Mouse (Mus musculus) limb, embryonic 13.5 days (tissue): Measurements from ENCODE around the gene Gnas. TPM values are rescaled to one million over a fixed set of nuclear protein-coding genes. Genes with fewer than 3 reads are reported as not detected.

Experiments
- ATAC-seq: fragments of 200-750 bp; cut with Nextera tagmentation; 2 replicates; pipeline ENCODE4 v1.8.0; 2017; ENCODE audit warnings: low read depth, moderate number of reproducible peaks, moderate TSS enrichment; ENCODE audit not compliant: low FRiP score
- H3K27ac ChIP-seq: fragments of 300-500 bp; sonication (generic); 2 replicates; pipeline ENCODE4 v1.5.1; 2015; ENCODE audit warnings: inconsistent platforms, mild to moderate bottlenecking, moderate library complexity
- H3K27me3 ChIP-seq: fragments of 300-500 bp; sonication (generic); 2 replicates; pipeline ENCODE4 v1.6.1; 2015; ENCODE audit warnings: mild to moderate bottlenecking, inconsistent platforms
- H3K36me3 ChIP-seq: fragments of 300-500 bp; sonication (generic); 2 replicates; pipeline ENCODE4 v1.6.1; 2015; ENCODE audit warnings: inconsistent platforms, mild to moderate bottlenecking, moderate library complexity
- H3K4me1 ChIP-seq: fragments of 300-500 bp; sonication (generic); 2 replicates; pipeline ENCODE4 v1.6.1; 2015; ENCODE audit warnings: inconsistent platforms
- H3K4me2 ChIP-seq: fragments of 300-500 bp; sonication (generic); replicated peaks from 2 replicates; pipeline ENCODE4 v1.6.1; 2015; ENCODE audit warnings: inconsistent platforms, mild to moderate bottlenecking, moderate library complexity
- H3K4me3 ChIP-seq: fragments of 300-500 bp; sonication (generic); 2 replicates; pipeline ENCODE4 v1.5.1; 2015; ENCODE audit warnings: moderate library complexity, mild to moderate bottlenecking, inconsistent platforms
- H3K9ac ChIP-seq: fragments of 300-500 bp; sonication (generic); 2 replicates; pipeline ENCODE4 v1.6.1; 2015; ENCODE audit warnings: mild to moderate bottlenecking, inconsistent platforms
- H3K9me3 ChIP-seq: fragments of 300-500 bp; sonication (generic); 2 replicates; pipeline ENCODE4 v1.6.1; 2016; ENCODE audit warnings: inconsistent platforms
- WGBS: fragments of 180-500 bp; shearing (Covaris S2); methylation state at CpG from one replicate; pipeline ENCODE4 v1.1.7; 2015; 5-methylcytosine and 5-hydroxymethylcytosine counted together
- polyA plus RNA-seq: library from polyadenylated mRNA; unstranded; fragments of >200 nt; fragmentation: Nextera tagmentation; extraction: Ambion mirVana; gene quantifications from 2 replicates; pipeline ENCODE4 v1.2.1, GENCODE M21; 2015

Gene Gnas
- polyA plus RNA-seq, 1 experiment from 2014 or later, result 1,947 TPM

- Histone ChIP-seq H3K9ac (peak overlapping the region; percentile 57), H3K36me3 (peaks cover 65% of the 10 kb centered on the region), H3K4me2 (peak overlapping the region; percentile 70), H3K9me3 (peaks cover 69% of the 10 kb centered on the region), H3K4me3 (peak overlapping the region; percentile 66), H3K27ac (peak overlapping the region; percentile 39; the same call in 1 of the 2 replicates), H3K27me3 (peaks cover 40% of the 10 kb centered on the region), H3K4me1 (peaks cover 51% of the 10 kb centered on the region)
- WGBS, result 52% methylated on average over 29 of the region's 29 CpGs
- ATAC-seq, result no peak
Measured at GRCm38 (mm10) chr2:174295900-174296465, 11.9 kb downstream of the Gnas start.

GRCm38 (mm10) chr2:174297086-174297571 lies 13.0 kb downstream of the Gnas start:
- H3K4me3 ChIP-seq, result peak overlapping the region; percentile 19
- H3K4me2 ChIP-seq, result peak overlapping the region; percentile 70
- WGBS, result 61% methylated on average over 29 of the region's 29 CpGs
- no peak overlapping the region for H3K27ac ChIP-seq
- peaks cover 67% of the 10 kb centered on the region for H3K36me3 ChIP-seq
- ATAC-seq, result no peak
- H3K27me3 ChIP-seq, result peaks cover 46% of the 10 kb centered on the region
- H3K4me1 ChIP-seq, result peaks cover 39% of the 10 kb centered on the region
- H3K9ac ChIP-seq, result no peak overlapping the region
- H3K9me3 ChIP-seq, result peaks cover 70% of the 10 kb centered on the region

GRCm38 (mm10) chr2:174297851-174298250 lies 13.7 kb downstream of the Gnas start:
- Histone ChIP-seq H3K36me3 (peaks cover 61% of the 10 kb centered on the region), H3K27ac (no peak overlapping the region), H3K9ac (no peak overlapping the region), H3K4me3 (peak overlapping the region; percentile 42), H3K4me1 (peaks cover 32% of the 10 kb centered on the region), H3K4me2 (peak overlapping the region; percentile 66), H3K27me3 (peaks cover 46% of the 10 kb centered on the region), H3K9me3 (peaks cover 70% of the 10 kb centered on the region)
- WGBS, result 70% methylated on average over 19 of the region's 19 CpGs
- no peak for ATAC-seq

GRCm38 (mm10) chr2:174298471-174298870 lies 14.4 kb downstream of the Gnas start:
- Histone ChIP-seq H3K4me1 (peaks cover 26% of the 10 kb centered on the region), H3K27ac (no peak overlapping the region), H3K4me3 (peak overlapping the region; percentile 42), H3K9ac (no peak overlapping the region), H3K27me3 (peaks cover 46% of the 10 kb centered on the region), H3K4me2 (peak overlapping the region; percentile 66), H3K9me3 (peaks cover 70% of the 10 kb centered on the region), H3K36me3 (peaks cover 55% of the 10 kb centered on the region)
- WGBS, result 50% methylated on average over 33 of the region's 33 CpGs
- no peak for ATAC-seq

GRCm38 (mm10) chr2:174299091-174299770 lies 15.1 kb downstream of the Gnas start:
- Histone ChIP-seq H3K36me3 (peaks cover 51% of the 10 kb centered on the region), H3K27me3 (peaks cover 46% of the 10 kb centered on the region), H3K9me3 (peaks cover 68% of the 10 kb centered on the region), H3K4me2 (peak overlapping the region; percentile 66), H3K9ac (peak overlapping the region; percentile 48), H3K4me1 (peaks cover 24% of the 10 kb centered on the region), H3K27ac (no peak overlapping the region), H3K4me3 (peak overlapping the region; percentile 42)
- ATAC-seq, result no peak
- 55% methylated on average over 48 of the region's 48 CpGs for WGBS

GRCm38 (mm10) chr2:174299771-174300160 lies 15.6 kb downstream of the Gnas start:
- peaks cover 24% of the 10 kb centered on the region for H3K4me1 ChIP-seq
- peak overlapping the region; percentile 48 for H3K9ac ChIP-seq
- peaks cover 46% of the 10 kb centered on the region for H3K36me3 ChIP-seq
- ATAC-seq, result no peak
- WGBS, result 48% methylated on average over 34 of the region's 34 CpGs
- H3K9me3 ChIP-seq, result peaks cover 62% of the 10 kb centered on the region
- H3K4me3 ChIP-seq, result peak overlapping the region; percentile 42
- peak overlapping the region; percentile 66 for H3K4me2 ChIP-seq
- no peak overlapping the region for H3K27ac ChIP-seq
- H3K27me3 ChIP-seq, result peaks cover 46% of the 10 kb centered on the region

GRCm38 (mm10) chr2:174300186-174300585 lies 16.1 kb downstream of the Gnas start:
- peaks cover 42% of the 10 kb centered on the region for H3K36me3 ChIP-seq
- H3K27me3 ChIP-seq, result peaks cover 46% of the 10 kb centered on the region
- peaks cover 58% of the 10 kb centered on the region for H3K9me3 ChIP-seq
- H3K9ac ChIP-seq, result peak overlapping the region; percentile 48
- peaks cover 24% of the 10 kb centered on the region for H3K4me1 ChIP-seq
- H3K4me2 ChIP-seq, result peak overlapping the region; percentile 66
- H3K27ac ChIP-seq, result no peak overlapping the region
- H3K4me3 ChIP-seq, result peak overlapping the region; percentile 42
- no peak for ATAC-seq
- WGBS, result 52% methylated on average over 27 of the region's 27 CpGs

GRCm38 (mm10) chr2:174300666-174301065 lies 16.5 kb downstream of the Gnas start:
- peaks cover 39% of the 10 kb centered on the region for H3K36me3 ChIP-seq
- peaks cover 53% of the 10 kb centered on the region for H3K9me3 ChIP-seq

GRCm38 (mm10) chr2:174302526-174302925 lies 18.4 kb downstream of the Gnas start:
- no peak overlapping the region for H3K27ac ChIP-seq
- H3K4me2 ChIP-seq, result no peak overlapping the region
- H3K9ac ChIP-seq, result no peak overlapping the region
- 53% methylated on average over 6 of the region's 6 CpGs for WGBS
- H3K4me1 ChIP-seq, result peaks cover 24% of the 10 kb centered on the region
- H3K4me3 ChIP-seq, result no peak overlapping the region
- H3K27me3 ChIP-seq, result peaks cover 45% of the 10 kb centered on the region
- ATAC-seq, result no peak
- H3K9me3 ChIP-seq, result peaks cover 36% of the 10 kb centered on the region
- H3K36me3 ChIP-seq, result peaks cover 36% of the 10 kb centered on the region

More at GRCm38 (mm10) chr2:174300666-174301065, 16.5 kb downstream of the Gnas start:
- H3K4me1 ChIP-seq, result peaks cover 26% of the 10 kb centered on the region
- WGBS, result 42% methylated on average over 22 of the region's 22 CpGs
- peaks cover 46% of the 10 kb centered on the region for H3K27me3 ChIP-seq
- H3K4me3 ChIP-seq, result peak overlapping the region; percentile 42
- H3K27ac ChIP-seq, result no peak overlapping the region
- H3K4me2 ChIP-seq, result peak overlapping the region; percentile 66
- H3K9ac ChIP-seq, result peak overlapping the region; percentile 48
- no peak for ATAC-seq

GRCm38 (mm10) chr2:174305646-174306045 lies 21.5 kb downstream of the Gnas start:
- no peak overlapping the region for H3K27ac ChIP-seq
- ATAC-seq, result no peak
- peaks cover 5% of the 10 kb centered on the region for H3K36me3 ChIP-seq
- H3K4me1 ChIP-seq, result peaks cover 6% of the 10 kb centered on the region; the same call in 1 of the 2 replicates
- no peak overlapping the region for H3K4me2 ChIP-seq
- peaks cover 4% of the 10 kb centered on the region for H3K9me3 ChIP-seq
- no peak overlapping the region for H3K9ac ChIP-seq
- 8% methylated on average over 5 of the region's 5 CpGs for WGBS
- H3K4me3 ChIP-seq, result no peak overlapping the region
- peaks cover 19% of the 10 kb centered on the region; the same call in 1 of the 2 replicates for H3K27me3 ChIP-seq

- 78% methylated on average over 3 of the region's 3 CpGs for WGBS
Measured at GRCm38 (mm10) chr2:174307903-174308302, 23.8 kb downstream of the Gnas start.

GRCm38 (mm10) chr2:174310913-174311514 lies 26.9 kb downstream of the Gnas start:
- no peak overlapping the region for H3K9ac ChIP-seq

More at GRCm38 (mm10) chr2:174307903-174308302, 23.8 kb downstream of the Gnas start:
- ATAC-seq, result no peak
- H3K9ac ChIP-seq, result no peak overlapping the region
- no peak overlapping the region for H3K4me2 ChIP-seq
- H3K27me3 ChIP-seq, result peaks cover 10% of the 10 kb centered on the region; the same call in 1 of the 2 replicates
- no peaks in the 10 kb centered on the region for H3K9me3 ChIP-seq
- no peak overlapping the region for H3K4me3 ChIP-seq
- no peaks in the 10 kb centered on the region for H3K36me3 ChIP-seq
- H3K27ac ChIP-seq, result no peak overlapping the region
- H3K4me1 ChIP-seq, result peaks cover 20% of the 10 kb centered on the region

More at GRCm38 (mm10) chr2:174310913-174311514, 26.9 kb downstream of the Gnas start:
- H3K4me2 ChIP-seq, result no peak overlapping the region
- peaks cover 14% of the 10 kb centered on the region for H3K4me1 ChIP-seq
- H3K4me3 ChIP-seq, result no peak overlapping the region
- H3K27me3 ChIP-seq, result peaks cover 10% of the 10 kb centered on the region; the same call in 1 of the 2 replicates
- no peaks in the 10 kb centered on the region for H3K9me3 ChIP-seq
- H3K36me3 ChIP-seq, result no peaks in the 10 kb centered on the region
- ATAC-seq, result peak; percentile 74; the same call in 1 of the 2 replicates
- 14% methylated on average over 7 of the region's 7 CpGs for whole genome bisulfite sequencing
- peak overlapping the region; percentile 33; the same call in 1 of the 2 replicates for H3K27ac ChIP-seq
